Mouse (Mus musculus): ENCODE results near the gene Slit3. TPM values are rescaled to one million over a fixed set of nuclear protein-coding genes. Genes with fewer than 3 reads are reported as not detected.

The Slit3 gene
- total RNA-seq, 2 experiments from 2014 or later: 98.5 to 98.8 TPM

- peak; percentile 54 to 59 for DNase-seq (ENCODE audit: low spot score in 2 of 2)
These were observed 178.9 kb downstream of the Slit3 start for GRCm38 (mm10) chr11:35299857-35300375.

GRCm38 (mm10) chr11:35302272-35302671, 181.2 kb downstream of the Slit3 start:
- DNase-seq (ENCODE audit: low spot score in 2 of 2): no peak

- no peak for DNase-seq (ENCODE audit: low spot score in 2 of 2)
These were observed 183.4 kb downstream of the Slit3 start for GRCm38 (mm10) chr11:35304216-35304975.

GRCm38 (mm10) chr11:35305111-35305510, 184.1 kb downstream of the Slit3 start:
- no peak for DNase-seq (ENCODE audit: low spot score in 2 of 2)

- DNase-seq (ENCODE audit: low spot score in 2 of 2): no peak
These were observed 184.9 kb downstream of the Slit3 start for GRCm38 (mm10) chr11:35305910-35306309.

- no peak for DNase-seq (ENCODE audit: low spot score in 2 of 2)
These were observed 185.9 kb downstream of the Slit3 start for GRCm38 (mm10) chr11:35306922-35307321.

GRCm38 (mm10) chr11:35307992-35308391, 187.0 kb downstream of the Slit3 start:
- DNase-seq (ENCODE audit: low spot score in 2 of 2): no peak

- DNase-seq (ENCODE audit: low spot score in 2 of 2): no peak
These were observed 194.5 kb downstream of the Slit3 start for GRCm38 (mm10) chr11:35315449-35316028.

GRCm38 (mm10) chr11:35317221-35317620, 196.2 kb downstream of the Slit3 start:
- DNase-seq (ENCODE audit: low spot score in 2 of 2): no peak

- no peak for DNase-seq (ENCODE audit: low spot score in 2 of 2)
These were observed 196.9 kb downstream of the Slit3 start for GRCm38 (mm10) chr11:35317775-35318432.

GRCm38 (mm10) chr11:35318433-35319020, 197.5 kb downstream of the Slit3 start:
- no peak for DNase-seq (ENCODE audit: low spot score in 2 of 2)

GRCm38 (mm10) chr11:35320518-35320917, 199.5 kb downstream of the Slit3 start:
- no peak for DNase-seq (ENCODE audit: low spot score in 2 of 2)

- DNase-seq (ENCODE audit: low spot score in 2 of 2): no peak
These were observed 203.4 kb downstream of the Slit3 start for GRCm38 (mm10) chr11:35324397-35324796.

- DNase-seq (ENCODE audit: low spot score in 2 of 2): no peak
These were observed 204.3 kb downstream of the Slit3 start for GRCm38 (mm10) chr11:35325131-35325995.

GRCm38 (mm10) chr11:35326346-35326745, 205.3 kb downstream of the Slit3 start:
- DNase-seq (ENCODE audit: low spot score in 2 of 2): no peak

- no peak for DNase-seq (ENCODE audit: low spot score in 2 of 2)
These were observed 206.9 kb downstream of the Slit3 start for GRCm38 (mm10) chr11:35327899-35328298.

- DNase-seq (ENCODE audit: low spot score in 2 of 2): no peak
These were observed 210.5 kb downstream of the Slit3 start for GRCm38 (mm10) chr11:35331476-35331875.

- no peak for DNase-seq (ENCODE audit: low spot score in 2 of 2)
These were observed 215.5 kb downstream of the Slit3 start for GRCm38 (mm10) chr11:35336558-35336957.

GRCm38 (mm10) chr11:35337493-35337892, 216.5 kb downstream of the Slit3 start:
- peak in 1 of 2 experiments; percentile 33 for DNase-seq (ENCODE audit: low spot score in 2 of 2)

GRCm38 (mm10) chr11:35337927-35338819, 217.1 kb downstream of the Slit3 start:
- DNase-seq (ENCODE audit: low spot score in 2 of 2): no peak
